Mouse (Mus musculus): ENCODE results near the gene Brd3os. TPM values are rescaled to one million over a fixed set of nuclear protein-coding genes. Genes with fewer than 3 reads are reported as not detected.

The Brd3os gene
- polyA plus RNA-seq, 1 experiment from 2014 or later = 11.2 TPM

Small RNA genes lying within 50 kb of the gene (microRNA-seq; reads per million reads assigned to microRNA genes)
- not detected for gene Gm24049
- not detected for gene Mir7578

Other genes with a start within 250 kb of the Brd3os start
- gene Sardh, start 194.0 kb upstream of the Brd3os start, polyA plus RNA-seq (2015; fragmentation: Nextera tagmentation; extraction: Ambion mirVana) = 38.7 and 46.1 TPM in 2 replicates
- gene Vav2, start 15.3 kb upstream of the Brd3os start, polyA plus RNA-seq (2015; fragmentation: Nextera tagmentation; extraction: Ambion mirVana) = 7.1 and 8.3 TPM in 2 replicates
- gene Brd3, start 65.3 kb downstream of the Brd3os start, polyA plus RNA-seq (2015; fragmentation: Nextera tagmentation; extraction: Ambion mirVana) = 124 and 125 TPM in 2 replicates
- gene Wdr5, start 72.8 kb downstream of the Brd3os start, polyA plus RNA-seq (2015; fragmentation: Nextera tagmentation; extraction: Ambion mirVana) = 63.2 and 65.9 TPM in 2 replicates
- 9.6 and 10.4 TPM in 2 replicates for gene Rxra, start 234.1 kb downstream of the Brd3os start, polyA plus RNA-seq (2015; fragmentation: Nextera tagmentation; extraction: Ambion mirVana)